Mouse (Mus musculus): ENCODE results near the gene Nxpe2. TPM values are rescaled to one million over a fixed set of nuclear protein-coding genes. Genes with fewer than 3 reads are reported as not detected.
A peak's percentile ranks its signal among the peaks of the same experiment; 100 is the strongest.

Gene Nxpe2
- polyA plus RNA-seq, 1 experiment, result 0.59 TPM

DNA sequence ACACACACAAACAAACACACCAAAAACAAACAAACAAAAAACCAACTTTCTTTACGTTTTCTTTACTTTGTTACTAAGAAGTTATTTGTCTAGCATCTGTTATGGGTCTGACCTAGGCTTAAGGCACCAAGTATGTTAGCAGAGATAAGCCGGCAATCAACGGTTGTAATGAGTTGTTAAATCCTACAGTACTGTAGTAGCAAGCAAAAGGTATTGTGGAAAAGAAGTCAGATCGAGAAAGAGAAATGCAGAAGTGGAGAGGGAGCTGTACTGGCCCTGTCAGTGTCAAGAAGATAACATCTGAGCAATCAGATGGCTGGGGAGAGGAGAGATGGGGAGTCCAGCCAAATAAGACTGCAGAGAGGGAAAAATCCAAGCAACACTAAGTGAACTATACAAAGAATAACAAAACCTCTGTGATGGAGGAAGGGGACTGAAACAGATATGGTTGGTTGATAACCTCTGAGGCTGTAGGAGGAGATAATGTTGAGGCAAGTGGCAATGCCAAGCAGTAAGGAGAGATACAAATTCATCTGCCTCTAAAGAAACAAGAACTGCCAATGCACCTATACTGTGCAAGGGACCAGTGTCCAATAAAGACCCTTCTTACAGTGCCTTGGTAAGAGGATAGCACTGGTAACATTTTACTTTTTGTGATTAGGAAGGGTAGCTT, 14.3 kb downstream of the Nxpe2 start:
- TF ChIP-seq GATA1 (IDR thresholded peaks at IDR 0.05; ENCODE audit: low read length), result peak; percentile 25

GRCm38 (mm10) chr9:48329597-48329996, 23.7 kb downstream of the Nxpe2 start:
- no peak for TF ChIP-seq GATA1 (IDR thresholded peaks at IDR 0.05; ENCODE audit: low read length)

GRCm38 (mm10) chr9:48326338-48326737, 26.9 kb downstream of the Nxpe2 start:
- TF ChIP-seq GATA1 (IDR thresholded peaks at IDR 0.05; ENCODE audit: low read length), result no peak

DNA sequence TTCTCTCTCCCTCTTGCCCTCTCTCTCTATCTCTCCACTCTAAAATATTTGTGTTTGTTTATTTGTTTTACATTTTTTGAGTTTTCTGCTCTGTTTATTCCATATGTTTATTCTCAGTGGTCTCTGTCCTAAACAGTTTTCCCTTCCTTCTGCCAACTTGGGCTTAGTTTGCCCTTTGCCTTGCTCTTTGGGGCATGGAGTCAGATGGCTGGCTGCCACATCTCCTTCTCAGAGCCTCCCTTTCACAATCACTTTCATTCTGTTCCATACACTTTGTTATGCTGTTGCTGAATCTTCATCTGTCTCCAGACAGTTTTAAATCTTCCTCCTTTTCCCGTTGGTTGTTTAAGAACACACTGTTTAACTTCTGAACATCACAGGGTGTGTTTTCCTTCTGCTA, 37.4 kb downstream of the Nxpe2 start:
- no peak for TF ChIP-seq GATA1 (IDR thresholded peaks at IDR 0.05; ENCODE audit: low read length)

- no peak for TF ChIP-seq GATA1 (IDR thresholded peaks at IDR 0.05; ENCODE audit: low read length)
These were observed 39.1 kb downstream of the Nxpe2 start for GRCm38 (mm10) chr9:48314194-48314593.

DNA sequence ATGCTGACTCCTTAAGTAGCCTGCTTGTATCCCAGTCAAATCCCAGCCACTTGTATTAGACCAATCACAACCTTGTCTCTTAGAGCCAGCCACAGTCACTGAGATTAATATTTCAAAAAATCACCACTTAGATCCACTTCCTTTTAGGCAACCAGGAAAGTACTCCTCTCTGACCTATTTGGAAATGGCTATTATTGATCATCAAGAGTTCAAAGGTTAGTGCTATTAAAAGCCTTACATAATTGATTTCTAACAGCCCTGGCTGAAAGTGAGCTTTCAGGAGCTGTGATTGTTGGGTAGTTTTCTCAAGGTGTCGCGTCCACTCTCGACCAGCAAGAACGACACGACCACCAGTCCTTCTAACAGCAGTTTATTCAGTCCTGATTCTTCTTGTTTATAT, 42.0 kb downstream of the Nxpe2 start:
- no peak for TF ChIP-seq GATA1 (IDR thresholded peaks at IDR 0.05; ENCODE audit: low read length)

- no peak for TF ChIP-seq GATA1 (IDR thresholded peaks at IDR 0.05; ENCODE audit: low read length)
These were observed 54.3 kb downstream of the Nxpe2 start for GRCm38 (mm10) chr9:48298983-48299382.

- TF ChIP-seq GATA1 (IDR thresholded peaks at IDR 0.05; ENCODE audit: low read length), result no peak
These were observed 58.5 kb downstream of the Nxpe2 start for GRCm38 (mm10) chr9:48294754-48295153.

DNA sequence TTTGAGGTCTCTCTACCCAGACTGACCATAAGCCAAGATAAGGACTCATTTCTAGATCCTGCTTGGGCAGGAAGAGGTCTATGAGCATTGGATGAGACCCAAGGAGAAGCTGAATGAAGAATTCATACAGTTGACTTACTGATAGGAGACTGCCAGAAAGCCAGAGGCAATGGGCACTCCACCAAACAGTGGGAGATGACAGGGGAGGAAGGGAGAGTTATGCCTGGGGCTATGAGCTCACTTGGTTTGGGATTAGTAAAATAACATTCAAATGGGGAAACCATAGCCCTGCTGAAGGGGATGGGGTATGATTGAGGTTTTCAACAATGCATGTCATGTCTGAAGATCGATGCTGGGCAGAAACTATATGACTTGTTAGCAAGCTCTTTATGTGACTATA, 63.0 kb downstream of the Nxpe2 start:
- no peak for TF ChIP-seq GATA1 (IDR thresholded peaks at IDR 0.05; ENCODE audit: low read length)

DNA sequence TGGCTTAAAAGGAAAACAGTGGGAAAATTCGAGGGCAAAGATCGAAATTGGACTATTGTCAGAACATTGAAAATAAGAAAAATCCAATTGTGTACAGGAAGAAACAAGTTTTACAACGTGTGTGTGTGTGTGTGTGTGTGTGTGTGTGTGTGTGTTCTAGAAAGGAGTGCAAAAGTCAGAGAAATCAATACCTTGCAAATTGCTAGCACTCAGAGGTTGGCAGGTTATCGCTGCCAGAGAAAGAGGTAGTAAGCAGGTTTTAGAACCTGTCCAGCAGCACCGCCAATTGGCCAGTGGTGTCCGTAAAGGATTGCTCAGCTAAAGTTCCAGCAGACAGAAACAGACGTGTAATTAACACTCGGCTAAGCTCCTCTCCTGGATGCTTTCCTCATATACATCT, 69.0 kb downstream of the Nxpe2 start:
- TF ChIP-seq GATA1 (IDR thresholded peaks at IDR 0.05; ENCODE audit: low read length), result no peak

GRCm38 (mm10) chr9:48276831-48277230, 76.4 kb downstream of the Nxpe2 start:
- TF ChIP-seq GATA1 (IDR thresholded peaks at IDR 0.05; ENCODE audit: low read length), result no peak

Other genes starting within 250 kb of the Nxpe2 start
- 3.4 and 4.7 TPM in 2 replicates for gene Nxpe4, start 191.4 kb downstream of the Nxpe2 start, polyA plus RNA-seq (2012)
- gene Rexo2, start 127.2 kb upstream of the Nxpe2 start, polyA plus RNA-seq (2012), result 355 and 483 TPM in 2 replicates
- gene Rbm7, start 141.8 kb upstream of the Nxpe2 start, polyA plus RNA-seq (2012), result 38.9 and 63.1 TPM in 2 replicates
- 94.0 and 120 TPM in 2 replicates for gene Gm5617, start 142.0 kb upstream of the Nxpe2 start, polyA plus RNA-seq (2012)